ENCODE assay signal across 9 mouse cellular contexts in the genomic region with DNA sequence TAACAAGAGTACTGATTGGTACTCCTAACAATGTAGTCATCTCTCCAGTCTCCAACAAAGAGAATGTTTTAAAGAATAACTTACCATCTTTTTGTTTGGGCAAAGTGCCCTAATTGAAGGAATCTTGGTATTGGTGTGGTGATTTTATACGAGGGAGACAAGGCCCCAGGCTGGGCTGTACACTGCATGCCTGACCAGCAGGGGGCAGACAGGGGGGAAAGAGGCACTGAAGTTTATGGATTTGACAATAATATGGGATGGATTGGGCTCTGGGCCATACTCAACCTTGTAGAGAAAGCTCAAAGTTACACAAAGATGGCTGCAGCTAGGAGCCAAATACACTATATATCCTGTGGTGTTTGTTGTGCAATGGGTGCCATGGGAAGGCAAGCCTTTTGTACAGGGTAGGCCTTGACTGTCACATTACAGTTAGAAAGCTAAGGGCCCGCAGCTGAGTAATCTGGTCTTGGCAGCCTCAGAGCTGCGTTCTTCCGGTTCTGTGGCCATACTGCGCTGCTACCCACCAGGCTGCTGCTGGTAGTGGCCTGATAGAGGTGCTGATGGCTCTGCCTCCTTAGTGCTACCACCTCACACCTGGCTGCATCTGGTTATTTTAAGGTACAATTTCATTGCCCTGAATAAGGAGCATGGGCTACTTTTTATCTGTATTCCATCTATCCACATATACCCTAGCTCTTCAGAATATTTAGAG. TPM values are rescaled to one million over a fixed set of nuclear protein-coding genes. Genes with fewer than 3 reads are reported as not detected.
A peak's percentile ranks its signal among the peaks of the same experiment; 100 is the strongest.
DNase-seq lines count a peak whose midpoint lies in the region; ATAC-seq and TF ChIP-seq lines count a peak whose summit lies in the region.
"Had no signal": no experiment of that assay in that cellular context is flagged by ENCODE, and none has a peak within 500 bp of the region (broad histone marks: within the 10 kb centered on the region; RNA-seq: fewer than 3 reads in every experiment).

No protein-coding gene starts in this region.

- ATAC-seq in embryonic facial prominence, embryonic 11.5 days (replicated peaks; ENCODE audit: insufficient number of reproducible peaks, low FRiP score, low TSS enrichment, low read depth) = 0 out of 2 replicates have a peak, but pooled peaks have one; percentile 44
- peak; percentile 59 for ATAC-seq in hindbrain, embryonic 13.5 days (ENCODE audit: low FRiP score)
- peak; percentile 62 for ATAC-seq in lung, embryonic 14.5 days (ENCODE audit: insufficient read depth)

- TF ChIP-seq POLR2A in olfactory bulb, adult 2 months (IDR thresholded peaks at IDR 0.05; ENCODE audit: insufficient read depth, low read depth, low read length) = no peak

- no peak overlapping the region for H3K4me2 ChIP-seq in embryonic facial prominence, embryonic 11.5 days (ENCODE audit: low read depth, low read length)
- H3K4me2 ChIP-seq in hindbrain, embryonic 13.5 days = no peak overlapping the region
- H3K4me2 ChIP-seq in lung, embryonic 14.5 days = no peak overlapping the region

- no peaks in the 10 kb centered on the region for H3K9me3 ChIP-seq in embryonic facial prominence, embryonic 11.5 days (replicated peaks; ENCODE audit: control insufficient read depth, low read length)
- H3K9me3 ChIP-seq in hindbrain, embryonic 13.5 days = no peaks in the 10 kb centered on the region
- H3K9me3 ChIP-seq in lung, embryonic 14.5 days (ENCODE audit: low read depth, low read length) = no peaks in the 10 kb centered on the region

- H3K4me3 ChIP-seq in layer of hippocampus, adult 2 months = no peak overlapping the region
- H3K4me3 ChIP-seq in embryonic facial prominence, embryonic 11.5 days (ENCODE audit: low read depth, low read length) = no peak overlapping the region
- no peak overlapping the region for H3K4me3 ChIP-seq in hindbrain, embryonic 13.5 days
- no peak overlapping the region for H3K4me3 ChIP-seq in lung, embryonic 14.5 days (ENCODE audit: low read depth, low read length)
- no peak overlapping the region for H3K4me3 ChIP-seq in olfactory bulb, adult 2 months (ENCODE audit: insufficient read depth, low read depth, low read length)
- H3K4me3 ChIP-seq: erythroblast, embryonic 14.5 days had no signal

- 82% methylated on average over 5 of the region's 5 CpGs for WGBS in embryonic facial prominence, embryonic 11.5 days
- 84% methylated on average over 5 of the region's 5 CpGs for WGBS in hindbrain, embryonic 13.5 days
- WGBS in lung, embryonic 14.5 days = 78% methylated on average over 5 of the region's 5 CpGs
- WGBS in olfactory bulb, adult 2 months = 77% methylated on average over 5 of the region's 5 CpGs

- peak; percentile 87 for TF ChIP-seq CTCF in layer of hippocampus, adult 2 months (conservative IDR thresholded peaks at IDR 0.05)
- peak; percentile 81 for TF ChIP-seq CTCF in lung, embryonic 14.5 days (IDR thresholded peaks at IDR 0.05; ENCODE audit: low read depth)
- TF ChIP-seq CTCF in olfactory bulb, adult 2 months (IDR thresholded peaks at IDR 0.05; ENCODE audit: insufficient read depth, low read depth, low read length) = 0 out of 2 replicates have a peak, but pooled peaks have one; percentile 49

- no peak overlapping the region for H3K9ac ChIP-seq in embryonic facial prominence, embryonic 11.5 days (replicated peaks; ENCODE audit: low read length)
- H3K9ac ChIP-seq in hindbrain, embryonic 13.5 days = peak overlapping the region; percentile 20; the same call in 1 of the 2 replicates
- no peak overlapping the region for H3K9ac ChIP-seq in lung, embryonic 14.5 days

- peak in 1 of 2 experiments; percentile 49 for DNase-seq in layer of hippocampus, adult 2 months (ENCODE audit: low spot score in 2 of 2)
- no peak for DNase-seq in layer of hippocampus, adult 9-10 months (ENCODE audit: low spot score)
- peak; percentile 80 for DNase-seq in NIH3T3 (ENCODE audit: low read depth)
- DNase-seq in embryonic facial prominence, embryonic 11.5 days (ENCODE audit: low spot score) = peak; percentile 59
- peak; percentile 72 for DNase-seq in lung, embryonic 14.5 days
- no peak for DNase-seq in ovary, adult 18-20 months (ENCODE audit: low spot score)

- H3K4me1 ChIP-seq in embryonic facial prominence, embryonic 11.5 days (ENCODE audit: control insufficient read depth, insufficient read depth, low read length) = no peaks in the 10 kb centered on the region
- H3K4me1 ChIP-seq in hindbrain, embryonic 13.5 days (replicated peaks) = peaks cover 2% of the 10 kb centered on the region
- H3K4me1 ChIP-seq in lung, embryonic 14.5 days (ENCODE audit: insufficient read depth) = no peaks in the 10 kb centered on the region
- peaks cover 10% of the 10 kb centered on the region for H3K4me1 ChIP-seq in olfactory bulb, adult 2 months (ENCODE audit: control insufficient read depth, insufficient read depth, low read length)

- H3K27me3 ChIP-seq in embryonic facial prominence, embryonic 11.5 days (ENCODE audit: control insufficient read depth, insufficient read depth, low read length) = no peaks in the 10 kb centered on the region
- no peaks in the 10 kb centered on the region for H3K27me3 ChIP-seq in hindbrain, embryonic 13.5 days
- no peaks in the 10 kb centered on the region for H3K27me3 ChIP-seq in lung, embryonic 14.5 days (ENCODE audit: insufficient read depth, low read length)

- H3K27ac ChIP-seq in layer of hippocampus, adult 2 months = peak overlapping the region; percentile 60
- no peak overlapping the region for H3K27ac ChIP-seq in embryonic facial prominence, embryonic 11.5 days (replicated peaks; ENCODE audit: low read depth, low read length)
- H3K27ac ChIP-seq in hindbrain, embryonic 13.5 days = no peak overlapping the region
- H3K27ac ChIP-seq in lung, embryonic 14.5 days (ENCODE audit: low read depth) = no peak overlapping the region
- no peak overlapping the region for H3K27ac ChIP-seq in olfactory bulb, adult 2 months (ENCODE audit: insufficient read depth, low read depth, low read length)

- no peaks in the 10 kb centered on the region; the same call in none of the 2 replicates for H3K36me3 ChIP-seq in embryonic facial prominence, embryonic 11.5 days (replicated peaks; ENCODE audit: control insufficient read depth, insufficient read depth, low read depth, low read length)
- peaks cover 40% of the 10 kb centered on the region for H3K36me3 ChIP-seq in hindbrain, embryonic 13.5 days
- H3K36me3 ChIP-seq in lung, embryonic 14.5 days (ENCODE audit: insufficient read depth) = peaks cover 42% of the 10 kb centered on the region

RNA-seq across cellular contexts. Expression of a gene that starts 6.7 kb away (rescaled TPM):
- 10 to 100 TPM; 33.7 to 34.7 TPM for total RNA-seq in layer of hippocampus, adult 2 months (2021)
- 11.8 and 12.7 TPM in 2 replicates for polyA plus RNA-seq in embryonic facial prominence, embryonic 11.5 days (2014; fragmentation: Nextera tagmentation; extraction: Ambion mirVana)
- polyA plus RNA-seq in hindbrain, embryonic 13.5 days (2015; fragmentation: Nextera tagmentation; extraction: Ambion mirVana) = 31.6 and 32.7 TPM in 2 replicates
- polyA plus RNA-seq in lung, embryonic 14.5 days (2014; fragmentation: Nextera tagmentation; extraction: Ambion mirVana) = 10.9 and 11.9 TPM in 2 replicates
- polyA plus RNA-seq in olfactory bulb, adult 2 months (2012; ENCODE audit: insufficient read depth, insufficient read length, low replicate concordance, missing spikeins) = not detected in 2 replicates

Comparison
In these comparisons a context has a peak if more than half of its experiments do, and no peak if none do; other contexts are left out.
1. DNase-seq: peak in NIH3T3 (single experiment), embryonic facial prominence, embryonic 11.5 days (single experiment) and lung, embryonic 14.5 days (single experiment); none in layer of hippocampus, adult 9-10 months (single experiment) and ovary, adult 18-20 months (single experiment).
2. Peak in every context shown above with its lines, with median percentiles within 50 percentile points of each other: CTCF ChIP-seq and ATAC-seq.